Mouse (Mus musculus) layer of hippocampus, adult 18-20 months (tissue): ENCODE results near the gene B3gat3. TPM values are rescaled to one million over a fixed set of nuclear protein-coding genes. Genes with fewer than 3 reads are reported as not detected.

ENCODE experiments used
- microRNA-seq, 2 experiments: library from miRNA; unstranded; fragments of <30 nt; microRNA quantifications; one replicate each; pipeline ENCODE4 v1.2.0; 2021
- total RNA-seq, 2 experiments: library from RNA; stranded (reverse); gene quantifications; 2 replicates each; pipeline ENCODE4 v1.2.3; 2021

The B3gat3 gene
- total RNA-seq, 2 experiments from 2014 or later = 166 to 169 TPM

Small RNA genes lying within 50 kb of the gene (microRNA-seq; reads per million reads assigned to microRNA genes)
- gene Mir5136 = 0 to 0.20 reads per million in 2 experiments

Other genes with a start within 250 kb of the B3gat3 start
- gene Slc3a2, start 197.0 kb upstream of the B3gat3 start, total RNA-seq = 100 to 1,000 TPM; 145 to 153 TPM
- 10 to 100 TPM; 53.0 to 55.2 TPM for gene Wdr74, start 184.5 kb upstream of the B3gat3 start, total RNA-seq
- gene 1700092M07Rik, start 179.7 kb upstream of the B3gat3 start, total RNA-seq = 1 to 10 TPM; 1.9 to 2.1 TPM
- 10 to 100 TPM; 59.5 to 63.6 TPM for gene Stx5a, start 179.0 kb upstream of the B3gat3 start, total RNA-seq
- 10 to 100 TPM; 94.5 to 95.3 TPM for gene Nxf1, start 163.3 kb upstream of the B3gat3 start, total RNA-seq
- gene Tmem223, start 149.4 kb upstream of the B3gat3 start, total RNA-seq = 10 to 100 TPM; 69.1 to 74.4 TPM
- gene Tmem179b, start 145.9 kb upstream of the B3gat3 start, total RNA-seq = 1 to 10 TPM; 8.6 to 9.6 TPM
- 10 to 100 TPM; 12.8 to 13.8 TPM for gene Taf6l, start 134.0 kb upstream of the B3gat3 start, total RNA-seq
- 100 to 1,000 TPM; 106 to 111 TPM for gene Polr2g, start 121.8 kb upstream of the B3gat3 start, total RNA-seq
- gene Zbtb3, start 117.8 kb upstream of the B3gat3 start, total RNA-seq = 1 to 10 TPM; 6.7 to 7.0 TPM
- 10 to 100 TPM; 39.9 to 41.1 TPM for gene Ttc9c, start 101.0 kb upstream of the B3gat3 start, total RNA-seq
- gene Hnrnpul2, start 100.4 kb upstream of the B3gat3 start, total RNA-seq = 100 to 1,000 TPM; 120 to 125 TPM
- gene AC129217.1, start 90.6 kb upstream of the B3gat3 start, total RNA-seq = not detected
- 10 to 100 TPM; 94.8 to 97.6 TPM for gene Bscl2, start 82.9 kb upstream of the B3gat3 start, total RNA-seq
- 100 to 1,000 TPM; 153 TPM for gene Gng3, start 81.2 kb upstream of the B3gat3 start, total RNA-seq
- under 1 TPM; 0.42 to 0.68 TPM for gene Lrrn4cl, start 69.6 kb upstream of the B3gat3 start, total RNA-seq
- gene Ubxn1, start 48.9 kb upstream of the B3gat3 start, total RNA-seq = 100 to 1,000 TPM; 103 to 109 TPM
- gene Uqcc3, start 39.5 kb upstream of the B3gat3 start, total RNA-seq = 10 to 100 TPM; 30.2 to 30.4 TPM
- gene Lbhd1, start 36.6 kb upstream of the B3gat3 start, total RNA-seq = 1 to 10 TPM; 4.6 to 7.6 TPM
- gene Gm49403, start 36.4 kb upstream of the B3gat3 start, total RNA-seq = not detected
- gene 1810009A15Rik, start 31.5 kb upstream of the B3gat3 start, total RNA-seq = 10 to 100 TPM; 24.2 to 30.3 TPM
- 1 to 10 TPM; 2.4 to 5.1 TPM for gene Gm49416, start 31.4 kb upstream of the B3gat3 start, total RNA-seq
- gene Ints5, start 27.4 kb upstream of the B3gat3 start, total RNA-seq = 10 to 100 TPM; 25.6 to 26.3 TPM
- 100 to 1,000 TPM; 104 to 112 TPM for gene Ganab, start 22.3 kb upstream of the B3gat3 start, total RNA-seq
- 1 to 10 TPM; 4.7 to 6.6 TPM for gene Rom1, start 9.0 kb downstream of the B3gat3 start, total RNA-seq
- 10 to 100 TPM in 1 of 2 experiments, 1 to 10 TPM in 1; 9.8 to 10.4 TPM for gene Eml3, start 9.2 kb downstream of the B3gat3 start, total RNA-seq
- 10 to 100 TPM; 51.6 to 53.4 TPM for gene Mta2, start 21.5 kb downstream of the B3gat3 start, total RNA-seq
- gene Tut1, start 33.5 kb downstream of the B3gat3 start, total RNA-seq = 10 to 100 TPM; 21.9 to 22.5 TPM
- 100 to 1,000 TPM; 257 to 269 TPM for gene Eef1g, start 46.7 kb downstream of the B3gat3 start, total RNA-seq
- gene Ahnak, start 68.9 kb downstream of the B3gat3 start, total RNA-seq = 10 to 100 TPM; 18.1 to 19.9 TPM
- gene Scgb1a1, start 167.6 kb downstream of the B3gat3 start, total RNA-seq = not detected
- 100 to 1,000 TPM; 151 to 160 TPM for gene Asrgl1, start 215.3 kb downstream of the B3gat3 start, total RNA-seq